Mouse (Mus musculus) CH12.LX (cell line): ENCODE data around the gene Gdf1. TPM values are rescaled to one million over a fixed set of nuclear protein-coding genes. Genes with fewer than 3 reads are reported as not detected.

ENCODE experiments used
- DNase-seq: peaks from one replicate; pipeline ENCODE4 v3.0.0-alpha.2; 2013; ENCODE audit errors: extremely low read depth
- H3K27ac ChIP-seq: 2 replicates; pipeline ENCODE4 v1.5.1; 2012; ENCODE audit warnings: low read depth, mild to moderate bottlenecking, control low read depth, moderate library complexity; ENCODE audit not compliant: insufficient read depth
- H3K27me3 ChIP-seq: replicated peaks from 2 replicates; pipeline ENCODE3; 2012; ENCODE audit warnings: inconsistent platforms
- H3K36me3 ChIP-seq, 2 experiments: replicated peaks in 1 of 2; 2 replicates each; pipeline versions ENCODE3 to v1.6.1; 2012; ENCODE audit warnings: inconsistent platforms in 1 of 2, low read length in 1 of 2, mild to moderate bottlenecking in 1 of 2, mixed read lengths in 1 of 2, moderate library complexity in 1 of 2; ENCODE audit not compliant: control insufficient read depth in 1 of 2, insufficient read depth in 1 of 2
- H3K4me1 ChIP-seq, 2 experiments: 2 replicates each; pipeline ENCODE4 v1.6.1; 2012; ENCODE audit warnings: inconsistent platforms in 1 of 2, moderate library complexity in 1 of 2; ENCODE audit not compliant: insufficient read depth in 2 of 2, control insufficient read depth in 1 of 2
- H3K4me2 ChIP-seq: 2 replicates; pipeline ENCODE4 v1.6.1; 2012; ENCODE audit warnings: low read depth, mild to moderate bottlenecking, control low read depth; ENCODE audit not compliant: poor library complexity, insufficient read depth, severe bottlenecking
- H3K4me3 ChIP-seq, 3 experiments: fragments of 150-350 bp in 1 of 3; sonication (generic) in 1 of 3; replicated peaks in 1 of 3; 2 replicates each; pipeline versions ENCODE3 to v1.5.1; 2011 to 2012; ENCODE audit warnings: low read depth in 2 of 3, low read length in 2 of 3, mild to moderate bottlenecking in 2 of 3, moderate library complexity in 2 of 3, control low read depth in 1 of 3, improper control_type of control experiment in 1 of 3, inconsistent platforms in 1 of 3, mixed read lengths in 1 of 3; ENCODE audit not compliant: poor library complexity in 1 of 3
- H3K79me2 ChIP-seq: replicated peaks from 2 replicates; pipeline ENCODE4 v1.6.1; 2012; ENCODE audit warnings: mild to moderate bottlenecking, moderate library complexity; ENCODE audit not compliant: control insufficient read depth, poor library complexity, insufficient read depth, severe bottlenecking; ENCODE audit errors: extremely low read depth
- H3K9ac ChIP-seq: 2 replicates; pipeline ENCODE4 v1.6.1; 2012; ENCODE audit warnings: low read depth, mild to moderate bottlenecking, control low read depth, moderate library complexity; ENCODE audit not compliant: insufficient read depth
- H3K9me3 ChIP-seq: replicated peaks from 2 replicates; pipeline ENCODE3; 2012; ENCODE audit warnings: low read length, inconsistent platforms, mixed read lengths
- CHD1 ChIP-seq: IDR thresholded peaks from 2 replicates; pipeline ENCODE4 v1.6.1; 2012; ENCODE audit warnings: low read depth, low read length, improper control_type of control experiment, inconsistent platforms
- CHD2 ChIP-seq: IDR thresholded peaks from 2 replicates; pipeline ENCODE4 v1.6.1; 2011; ENCODE audit warnings: low read length, improper control_type of control experiment
- CTCF ChIP-seq, 2 experiments: IDR thresholded peaks in 1 of 2; conservative IDR thresholded peaks in 1 of 2; 2 replicates each; pipeline ENCODE4 v1.5.1; 2011 to 2012; ENCODE audit warnings: low read depth in 2 of 2, low read length in 2 of 2, improper control_type of control experiment in 1 of 2, inconsistent platforms in 1 of 2, mild to moderate bottlenecking in 1 of 2, moderate library complexity in 1 of 2
- EP300 ChIP-seq: IDR thresholded peaks from 2 replicates; pipeline ENCODE4 v1.6.1; 2011; ENCODE audit warnings: low read length, improper control_type of control experiment
- ETS1 ChIP-seq: conservative IDR thresholded peaks from 2 replicates; pipeline ENCODE4 v1.6.1; 2012; ENCODE audit warnings: low read depth, mild to moderate bottlenecking, inconsistent platforms, low read length, improper control_type of control experiment, moderate library complexity
- GABPA ChIP-seq: IDR thresholded peaks from 2 replicates; pipeline ENCODE4 v1.6.1; 2012; ENCODE audit warnings: low read depth, low read length, improper control_type of control experiment, inconsistent platforms; ENCODE audit not compliant: insufficient replicate concordance
- HCFC1 ChIP-seq: IDR thresholded peaks from 2 replicates; pipeline ENCODE4 v1.6.1; 2012; ENCODE audit warnings: low read depth, mild to moderate bottlenecking, inconsistent platforms, low read length, improper control_type of control experiment
- JUND ChIP-seq: conservative IDR thresholded peaks from 2 replicates; pipeline ENCODE4 v1.6.1; 2011; ENCODE audit warnings: low read depth, low read length, improper control_type of control experiment
- KAT2A ChIP-seq: IDR thresholded peaks from 2 replicates; pipeline ENCODE4 v1.6.1; 2012; ENCODE audit warnings: low read length, improper control_type of control experiment, inconsistent platforms; ENCODE audit not compliant: insufficient replicate concordance
- MAFK ChIP-seq: IDR thresholded peaks from 2 replicates; pipeline ENCODE4 v1.6.1; 2011; ENCODE audit warnings: low read length, improper control_type of control experiment; ENCODE audit not compliant: insufficient replicate concordance
- MAZ ChIP-seq: IDR thresholded peaks from 2 replicates; pipeline ENCODE4 v1.6.1; 2012; ENCODE audit warnings: low read depth, mild to moderate bottlenecking, inconsistent platforms, low read length, improper control_type of control experiment, moderate library complexity
- MEF2A ChIP-seq: IDR thresholded peaks from 2 replicates; pipeline ENCODE4 v1.6.1; 2014; ENCODE audit warnings: low read depth, mild to moderate bottlenecking, inconsistent platforms, low read length, improper control_type of control experiment, borderline replicate concordance
- MYC ChIP-seq: IDR thresholded peaks from 2 replicates; pipeline ENCODE4 v1.6.1; 2011; ENCODE audit warnings: low read depth, mild to moderate bottlenecking, improper control_type of control experiment, low read length
- NELFE ChIP-seq: IDR thresholded peaks from 2 replicates; pipeline ENCODE4 v1.6.1; 2011; ENCODE audit warnings: low read depth, low read length, improper control_type of control experiment
- NRF1 ChIP-seq: IDR thresholded peaks from 2 replicates; pipeline ENCODE4 v1.6.1; 2014; ENCODE audit warnings: low read depth, mild to moderate bottlenecking, inconsistent platforms, low read length, improper control_type of control experiment, moderate library complexity
- PAX5 ChIP-seq: IDR thresholded peaks from 2 replicates; pipeline ENCODE4 v1.6.1; 2012; ENCODE audit warnings: low read length, inconsistent platforms, mixed read lengths
- POLR2AphosphoS2 ChIP-seq: IDR thresholded peaks from 2 replicates; pipeline ENCODE4 v1.6.1; 2011; ENCODE audit warnings: low read depth, low read length, improper control_type of control experiment
- RAD21 ChIP-seq: IDR thresholded peaks from 2 replicates; pipeline ENCODE4 v1.6.1; 2011; ENCODE audit warnings: low read depth, mild to moderate bottlenecking, low read length, improper control_type of control experiment, moderate library complexity
- SIN3A ChIP-seq: IDR thresholded peaks from 2 replicates; pipeline ENCODE4 v1.6.1; 2012; ENCODE audit warnings: low read length, improper control_type of control experiment, inconsistent platforms
- SMC3 ChIP-seq: IDR thresholded peaks from 2 replicates; pipeline ENCODE4 v1.6.1; 2011; ENCODE audit warnings: low read depth, low read length, improper control_type of control experiment
- TBP ChIP-seq: conservative IDR thresholded peaks from 2 replicates; pipeline ENCODE4 v1.6.1; 2011; ENCODE audit warnings: low read depth, low read length, improper control_type of control experiment
- UBTF ChIP-seq: IDR thresholded peaks from 2 replicates; pipeline ENCODE4 v1.6.1; 2012; ENCODE audit warnings: low read depth, mild to moderate bottlenecking, inconsistent platforms, low read length, improper control_type of control experiment, moderate library complexity
- ZC3H11A ChIP-seq: IDR thresholded peaks from 2 replicates; pipeline ENCODE4 v1.6.1; 2012; ENCODE audit warnings: low read depth, mild to moderate bottlenecking, inconsistent platforms, low read length, improper control_type of control experiment
- ZKSCAN1 ChIP-seq: IDR thresholded peaks from 2 replicates; pipeline ENCODE4 v1.6.1; 2012; ENCODE audit warnings: low read depth, inconsistent platforms, low read length, improper control_type of control experiment, borderline replicate concordance
- ZNF384 ChIP-seq: IDR thresholded peaks from 2 replicates; pipeline ENCODE4 v1.6.1; 2012; ENCODE audit warnings: low read depth, low read length, improper control_type of control experiment, inconsistent platforms
- dilution Hi-C: fragments of 300-500 bp; cut with MboI; formaldehyde crosslinking; loops from 2 replicates; pipeline ENCODE4 v1.14.3; 2020; ENCODE audit warnings: low sequenced_read_pairs; ENCODE audit not compliant: extremely low pct_unique_long_range_greater_than_20kb, extremely low pct_ligation_motif_present
- in situ Hi-C: fragments of 300-500 bp; cut with MboI; formaldehyde crosslinking; loops from 3 replicates; pipeline ENCODE4 v1.14.3; 2019; ENCODE audit warnings: low sequenced_read_pairs, low pct_ligation_motif_present, low pct_unique_long_range_greater_than_20kb, mixed read lengths
- polyA plus RNA-seq: library from polyadenylated mRNA; unstranded; fragments of >175 nt; gene quantifications from 2 replicates; pipeline ENCODE4 v1.2.1, GENCODE M21; 2012; ENCODE audit warnings: low read depth; ENCODE audit not compliant: insufficient read length
- total RNA-seq, 2 experiments: library from RNA; depleted of rRNA; stranded (reverse); fragments of 300-350 nt in 1 of 2; fragments of >200 nt in 1 of 2; gene quantifications; 2 replicates each; pipeline ENCODE4 v1.2.3; 2012 to 2014

Gene Gdf1
- total and polyA plus RNA-seq, 3 experiments = 0.17 TPM; not detected in 2

DNA sequence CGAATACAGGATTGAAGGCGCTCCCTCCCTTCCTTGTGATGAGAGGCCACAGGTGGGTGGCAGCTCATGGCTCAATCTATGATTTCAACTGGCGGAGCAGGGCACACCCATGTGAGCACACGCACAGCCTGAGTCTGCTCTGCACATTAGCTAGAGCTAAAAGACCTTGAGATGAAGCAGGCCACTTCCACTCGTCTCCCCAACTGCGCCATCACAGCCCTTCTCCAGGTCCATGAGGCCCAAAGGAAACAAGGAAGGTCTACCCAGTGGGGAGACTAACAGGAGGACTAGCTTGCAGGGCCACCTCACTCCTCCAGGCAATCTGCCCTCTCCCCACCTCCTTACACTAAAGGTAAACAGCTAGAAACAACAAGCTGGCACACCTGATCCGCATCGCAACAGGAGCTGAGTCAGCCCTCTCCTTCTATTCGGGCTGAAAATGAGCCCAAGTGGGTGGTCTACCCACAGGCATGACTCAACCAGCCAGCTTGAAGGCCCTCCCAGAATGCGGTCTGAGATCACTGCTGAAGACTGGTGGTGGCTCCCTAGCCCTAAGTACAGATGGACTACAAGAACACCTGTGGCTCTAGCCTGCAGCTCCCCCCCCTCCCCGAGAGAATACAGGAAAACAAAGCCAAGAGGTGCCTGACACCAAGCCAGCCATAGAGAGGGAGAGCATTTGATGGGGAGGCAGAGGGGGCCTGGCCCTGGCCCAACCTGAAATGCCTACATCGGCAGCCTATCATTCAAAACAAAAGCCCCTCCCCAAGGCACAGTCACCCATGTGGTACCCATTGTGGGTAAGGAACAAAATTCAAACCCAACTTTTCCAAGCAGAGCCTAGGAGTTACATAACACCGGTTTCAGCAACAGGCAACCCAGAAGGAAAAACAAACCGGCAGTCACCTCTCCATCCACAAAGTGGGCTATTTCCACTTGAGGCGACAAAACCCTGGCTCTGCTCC is 21.7 kb downstream of the Gdf1 start:
- H3K36me3 ChIP-seq = peaks cover 18 to 50% of the 10 kb centered on the region in 2 experiments
- dilution Hi-C loops (no loop called here), in situ Hi-C loops (no loop called here)
- H3K4me2 ChIP-seq = peak overlapping the region; percentile 58
- TF ChIP-seq CHD2 (no peak), PAX5 (no peak), MYC (no peak), KAT2A (no peak), CHD1 (no peak), EP300 (no peak), NELFE (no peak), NRF1 (no peak), HCFC1 (no peak), SMC3 (no peak), RAD21 (no peak)
- peak overlapping the region; percentile 83 for H3K9ac ChIP-seq
- H3K9me3 ChIP-seq = no peaks in the 10 kb centered on the region
- no peak overlapping the region for H3K27ac ChIP-seq
- peak overlapping the region; percentile 85 to 90 (median 85) for H3K4me3 ChIP-seq
- H3K27me3 ChIP-seq = no peaks in the 10 kb centered on the region
- peaks cover 44 to 65% of the 10 kb centered on the region in 2 experiments for H3K4me1 ChIP-seq
- peak; percentile 25 for DNase-seq
- H3K79me2 ChIP-seq = peaks cover 65% of the 10 kb centered on the region

DNA sequence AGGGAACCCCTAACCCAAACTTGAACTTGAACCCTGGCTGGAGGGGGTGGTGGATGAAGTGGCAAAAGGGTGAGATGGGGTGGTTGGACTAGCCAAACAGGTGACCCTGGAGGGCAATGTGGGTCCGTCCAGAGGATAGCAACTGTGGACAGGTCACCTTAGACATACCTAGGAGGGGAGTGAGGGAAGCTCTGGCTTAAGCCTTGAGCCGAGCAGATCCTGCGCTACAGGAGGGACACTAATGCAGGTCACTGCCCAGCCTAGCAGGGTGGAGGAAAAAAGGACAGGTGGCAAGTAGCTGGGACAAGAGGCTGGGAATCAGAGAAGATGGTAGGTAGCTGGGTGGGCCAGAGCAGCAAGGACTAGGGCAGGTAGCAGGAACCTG is 22.4 kb downstream of the Gdf1 start:
- Histone ChIP-seq H3K4me1 (peaks cover 44 to 58% of the 10 kb centered on the region in 2 experiments), H3K27ac (no peak overlapping the region), H3K4me3 (peak overlapping the region; percentile 85 to 90 (median 85)), H3K4me2 (peak overlapping the region; percentile 58), H3K9ac (peak overlapping the region; percentile 83), H3K79me2 (peaks cover 58% of the 10 kb centered on the region), H3K27me3 (no peaks in the 10 kb centered on the region), H3K36me3 (peaks cover 14 to 44% of the 10 kb centered on the region in 2 experiments), H3K9me3 (no peaks in the 10 kb centered on the region)
- DNase-seq = no peak
- TF ChIP-seq RAD21 = no peak
- TF ChIP-seq ZKSCAN1 = no peak
- no peak for TF ChIP-seq POLR2AphosphoS2
- no peak for TF ChIP-seq ETS1
- TF ChIP-seq MAFK = no peak
- TF ChIP-seq MAZ = no peak
- no peak for TF ChIP-seq SIN3A
- TF ChIP-seq ZC3H11A = no peak
- no peak for TF ChIP-seq UBTF
- TF ChIP-seq CHD2 = no peak
- TF ChIP-seq GABPA = no peak
- TF ChIP-seq JUND = no peak
- TF ChIP-seq PAX5 = no peak
- no peak for TF ChIP-seq MEF2A
- no peak for TF ChIP-seq CTCF (conservative IDR thresholded peaks at IDR 0.05 in 1 of 2, IDR thresholded peaks at IDR 0.05 in 1 of 2; ENCODE audit: low read depth in 2 of 2, low read length in 2 of 2)
- TF ChIP-seq ZNF384 = no peak
- no peak for TF ChIP-seq NRF1
- TF ChIP-seq TBP = no peak
- TF ChIP-seq MYC = no peak
- in situ Hi-C loops = no loop called here
- dilution Hi-C loops = no loop called here
